ENCODE assay signal across 8 mouse cellular contexts in genomic region chr11:50231411-50231810, GRCm38 (mm10). TPM values are rescaled to one million over a fixed set of nuclear protein-coding genes. Genes with fewer than 3 reads are reported as not detected.
A peak's percentile ranks its signal among the peaks of the same experiment; 100 is the strongest.
DNase-seq lines count a peak whose midpoint lies in the region; ATAC-seq lines count a peak whose summit lies in the region.

No protein-coding gene starts in this region.

- peak; percentile 74 for DNase-seq in layer of hippocampus, adult 11-12 months (ENCODE audit: low spot score)
- no peak for DNase-seq in layer of hippocampus, adult 9-10 months (ENCODE audit: low spot score)
- peak; percentile 76 for DNase-seq in adipocyte (ENCODE audit: low spot score)
- no peak for DNase-seq in liver, embryonic 11.5 days (ENCODE audit: low spot score)
- DNase-seq in neural tube, embryonic 11.5 days (ENCODE audit: low spot score) = no peak
- peak; percentile 69 for DNase-seq in thymus, postnatal 4 days

- H3K9me3 ChIP-seq in embryonic facial prominence, embryonic 13.5 days = no peaks in the 10 kb centered on the region
- H3K9me3 ChIP-seq in hindbrain, embryonic 15.5 days = no peaks in the 10 kb centered on the region
- no peaks in the 10 kb centered on the region for H3K9me3 ChIP-seq in liver, embryonic 11.5 days (ENCODE audit: control insufficient read depth, low read length)
- no peaks in the 10 kb centered on the region for H3K9me3 ChIP-seq in neural tube, embryonic 11.5 days (ENCODE audit: control insufficient read depth, low read length)

- peaks cover 27% of the 10 kb centered on the region for H3K27me3 ChIP-seq in embryonic facial prominence, embryonic 13.5 days
- no peaks in the 10 kb centered on the region for H3K27me3 ChIP-seq in hindbrain, embryonic 15.5 days
- H3K27me3 ChIP-seq in liver, embryonic 11.5 days (replicated peaks; ENCODE audit: control insufficient read depth, insufficient read depth, low read length) = no peaks in the 10 kb centered on the region
- H3K27me3 ChIP-seq in neural tube, embryonic 11.5 days (ENCODE audit: control insufficient read depth, insufficient read depth, low read length) = 0 out of 2 replicates have a peak, but pooled peaks cover 2% of the 10 kb centered on the region

- H3K36me3 ChIP-seq in embryonic facial prominence, embryonic 13.5 days = peaks cover 46% of the 10 kb centered on the region
- H3K36me3 ChIP-seq in hindbrain, embryonic 15.5 days = peaks cover 43% of the 10 kb centered on the region
- peaks cover 27% of the 10 kb centered on the region for H3K36me3 ChIP-seq in liver, embryonic 11.5 days (ENCODE audit: control insufficient read depth, insufficient read depth, low read length)
- peaks cover 4% of the 10 kb centered on the region; the same call in 1 of the 2 replicates for H3K36me3 ChIP-seq in neural tube, embryonic 11.5 days (ENCODE audit: control insufficient read depth, insufficient read depth, low read length)

- peak overlapping the region; percentile 53 for H3K4me2 ChIP-seq in embryonic facial prominence, embryonic 13.5 days
- H3K4me2 ChIP-seq in hindbrain, embryonic 15.5 days = peak overlapping the region; percentile 46
- H3K4me2 ChIP-seq in liver, embryonic 11.5 days = peak overlapping the region; percentile 52
- H3K4me2 ChIP-seq in neural tube, embryonic 11.5 days (ENCODE audit: low read depth) = no peak overlapping the region; the same call in 1 of the 2 replicates

- no peak overlapping the region for H3K9ac ChIP-seq in embryonic facial prominence, embryonic 13.5 days
- no peak overlapping the region for H3K9ac ChIP-seq in hindbrain, embryonic 15.5 days
- no peak overlapping the region for H3K9ac ChIP-seq in liver, embryonic 11.5 days (ENCODE audit: low read depth, low read length)
- H3K9ac ChIP-seq in neural tube, embryonic 11.5 days (ENCODE audit: low read length) = no peak overlapping the region

- no peak for ATAC-seq in embryonic facial prominence, embryonic 13.5 days (ENCODE audit: insufficient number of reproducible peaks, insufficient read depth, low FRiP score, low TSS enrichment, low read depth)
- ATAC-seq in hindbrain, embryonic 15.5 days (ENCODE audit: low FRiP score, low read depth) = no peak
- ATAC-seq in liver, embryonic 11.5 days (replicated peaks; ENCODE audit: low FRiP score) = no peak
- ATAC-seq in neural tube, embryonic 11.5 days (ENCODE audit: insufficient read depth, low FRiP score, low TSS enrichment) = 0 out of 2 replicates have a peak, but pooled peaks have one; percentile 39

- no peak overlapping the region for H3K27ac ChIP-seq in embryonic facial prominence, embryonic 13.5 days
- no peak overlapping the region for H3K27ac ChIP-seq in hindbrain, embryonic 15.5 days (replicated peaks)
- no peak overlapping the region for H3K27ac ChIP-seq in liver, embryonic 11.5 days (ENCODE audit: low read depth, low read length)
- H3K27ac ChIP-seq in neural tube, embryonic 11.5 days (ENCODE audit: low read depth, low read length) = no peak overlapping the region

- no peak overlapping the region for H3K4me3 ChIP-seq in embryonic facial prominence, embryonic 13.5 days
- no peak overlapping the region for H3K4me3 ChIP-seq in hindbrain, embryonic 15.5 days
- 0 out of 2 replicates have a peak overlapping the region, but pooled peaks have one; percentile 8 for H3K4me3 ChIP-seq in liver, embryonic 11.5 days (ENCODE audit: low read depth, low read length)
- peak overlapping the region; percentile 14; the same call in 1 of the 2 replicates for H3K4me3 ChIP-seq in neural tube, embryonic 11.5 days (ENCODE audit: low read depth, low read length)

- WGBS in embryonic facial prominence, embryonic 13.5 days = 22% methylated on average over 8 of the region's 8 CpGs
- WGBS in hindbrain, embryonic 15.5 days = 20% methylated on average over 8 of the region's 8 CpGs
- 35% methylated on average over 8 of the region's 8 CpGs for WGBS in liver, embryonic 11.5 days
- WGBS in neural tube, embryonic 11.5 days = 19% methylated on average over 8 of the region's 8 CpGs

- H3K4me1 ChIP-seq in embryonic facial prominence, embryonic 13.5 days = peaks cover 45% of the 10 kb centered on the region
- peaks cover 44% of the 10 kb centered on the region for H3K4me1 ChIP-seq in hindbrain, embryonic 15.5 days (replicated peaks)
- H3K4me1 ChIP-seq in liver, embryonic 11.5 days (replicated peaks; ENCODE audit: control insufficient read depth, insufficient read depth, low read length) = peaks cover 31% of the 10 kb centered on the region
- peaks cover 12% of the 10 kb centered on the region for H3K4me1 ChIP-seq in neural tube, embryonic 11.5 days (ENCODE audit: control insufficient read depth, insufficient read depth, low read length)

RNA-seq across cellular contexts. Expression of gene Ltc4s, which starts 7.0 kb away (rescaled TPM):
- polyA plus RNA-seq in embryonic facial prominence, embryonic 13.5 days (2015; fragmentation: Nextera tagmentation; extraction: Ambion mirVana) = 1.7 and 1.8 TPM in 2 replicates
- 2.3 and 2.9 TPM in 2 replicates for polyA plus RNA-seq in hindbrain, embryonic 15.5 days (2015; fragmentation: Nextera tagmentation; extraction: Ambion mirVana)
- polyA plus RNA-seq in liver, embryonic 11.5 days (2014; fragmentation: Nextera tagmentation; extraction: Ambion mirVana) = 0.82 and 2.6 TPM in 2 replicates
- polyA plus RNA-seq in neural tube, embryonic 11.5 days (2014; fragmentation: Nextera tagmentation; extraction: Ambion mirVana) = 0.64 and 1.2 TPM in 2 replicates

RNA-seq across cellular contexts. Expression of gene Mgat4b, which starts 20.7 kb away (rescaled TPM):
- 15.8 and 21.5 TPM in 2 replicates for polyA plus RNA-seq in embryonic facial prominence, embryonic 13.5 days (2015; fragmentation: Nextera tagmentation; extraction: Ambion mirVana)
- polyA plus RNA-seq in hindbrain, embryonic 15.5 days (2015; fragmentation: Nextera tagmentation; extraction: Ambion mirVana) = 58.1 and 69.2 TPM in 2 replicates
- polyA plus RNA-seq in liver, embryonic 11.5 days (2014; fragmentation: Nextera tagmentation; extraction: Ambion mirVana) = 22.3 and 25.4 TPM in 2 replicates
- 23.2 and 25.1 TPM in 2 replicates for polyA plus RNA-seq in neural tube, embryonic 11.5 days (2014; fragmentation: Nextera tagmentation; extraction: Ambion mirVana)

RNA-seq across cellular contexts. Expression of gene Sqstm1, which starts 20.8 kb away (rescaled TPM):
- 193 and 206 TPM in 2 replicates for polyA plus RNA-seq in embryonic facial prominence, embryonic 13.5 days (2015; fragmentation: Nextera tagmentation; extraction: Ambion mirVana)
- polyA plus RNA-seq in hindbrain, embryonic 15.5 days (2015; fragmentation: Nextera tagmentation; extraction: Ambion mirVana) = 422 TPM in 2 replicates
- 176 and 177 TPM in 2 replicates for polyA plus RNA-seq in liver, embryonic 11.5 days (2014; fragmentation: Nextera tagmentation; extraction: Ambion mirVana)
- polyA plus RNA-seq in neural tube, embryonic 11.5 days (2014; fragmentation: Nextera tagmentation; extraction: Ambion mirVana) = 185 and 210 TPM in 2 replicates

RNA-seq across cellular contexts. Expression of gene Mrnip, which starts 57.2 kb away (rescaled TPM):
- 18.0 and 22.9 TPM in 2 replicates for polyA plus RNA-seq in embryonic facial prominence, embryonic 13.5 days (2015; fragmentation: Nextera tagmentation; extraction: Ambion mirVana)
- 32.8 and 34.6 TPM in 2 replicates for polyA plus RNA-seq in hindbrain, embryonic 15.5 days (2015; fragmentation: Nextera tagmentation; extraction: Ambion mirVana)
- 13.9 and 18.7 TPM in 2 replicates for polyA plus RNA-seq in liver, embryonic 11.5 days (2014; fragmentation: Nextera tagmentation; extraction: Ambion mirVana)
- polyA plus RNA-seq in neural tube, embryonic 11.5 days (2014; fragmentation: Nextera tagmentation; extraction: Ambion mirVana) = 23.7 and 24.9 TPM in 2 replicates

Comparison
In these comparisons a context has a peak if more than half of its experiments do, and no peak if none do; other contexts are left out.
1. DNase-seq: peak in layer of hippocampus, adult 11-12 months (single experiment), adipocyte (single experiment) and thymus, postnatal 4 days (single experiment); none in layer of hippocampus, adult 9-10 months (single experiment), liver, embryonic 11.5 days (single experiment) and neural tube, embryonic 11.5 days (single experiment).
2. H3K4me3 ChIP-seq: peak in liver, embryonic 11.5 days (single experiment) and neural tube, embryonic 11.5 days (single experiment); none in embryonic facial prominence, embryonic 13.5 days (single experiment) and hindbrain, embryonic 15.5 days (single experiment).